Mouse (Mus musculus) stomach, embryonic 16.5 days (tissue): ENCODE data around the gene Tmem198. TPM values are rescaled to one million over a fixed set of nuclear protein-coding genes. Genes with fewer than 3 reads are reported as not detected.

Experiments used
- ATAC-seq: fragments of 200-750 bp; cut with Nextera tagmentation; 2 replicates; pipeline ENCODE4 v1.8.0; 2017; ENCODE audit warnings: moderate number of reproducible peaks, moderate TSS enrichment; ENCODE audit not compliant: insufficient read depth, low FRiP score
- H3K27ac ChIP-seq: fragments of 300-500 bp; sonication (generic); 2 replicates; pipeline ENCODE4 v1.5.1; 2014; ENCODE audit warnings: low read length
- H3K27me3 ChIP-seq: fragments of 300-500 bp; sonication (generic); 2 replicates; pipeline ENCODE4 v1.6.1; 2014; ENCODE audit warnings: low read length, control low read depth, mixed read lengths; ENCODE audit not compliant: control insufficient read depth, insufficient read depth
- H3K36me3 ChIP-seq: fragments of 300-500 bp; sonication (generic); 2 replicates; pipeline ENCODE4 v1.6.1; 2014; ENCODE audit warnings: low read length; ENCODE audit not compliant: control insufficient read depth, insufficient read depth
- H3K4me1 ChIP-seq: fragments of 300-500 bp; sonication (generic); 2 replicates; pipeline ENCODE4 v1.6.1; 2014; ENCODE audit warnings: low read length, control low read depth, mixed read lengths; ENCODE audit not compliant: control insufficient read depth, insufficient read depth
- H3K4me2 ChIP-seq: fragments of 300-500 bp; sonication (generic); 2 replicates; pipeline ENCODE4 v1.6.1; 2014; ENCODE audit warnings: low read depth, low read length, mixed read lengths
- H3K4me3 ChIP-seq: fragments of 300-500 bp; sonication (generic); replicated peaks from 2 replicates; pipeline ENCODE4 v1.5.1; 2014; ENCODE audit warnings: mild to moderate bottlenecking, low read length
- H3K9ac ChIP-seq: fragments of 300-500 bp; sonication (generic); 2 replicates; pipeline ENCODE4 v1.6.1; 2014; ENCODE audit warnings: low read length
- H3K9me3 ChIP-seq: fragments of 300-500 bp; sonication (generic); replicated peaks from 2 replicates; pipeline ENCODE4 v1.6.1; 2016; ENCODE audit warnings: low read length, control low read depth; ENCODE audit not compliant: control insufficient read depth
- WGBS: fragments of 180-500 bp; shearing (Covaris S2); extraction: QIAGEN DNeasy Blood & Tissue Kit; methylation state at CpG from one replicate; pipeline ENCODE4 v1.1.7; 2014; 5-methylcytosine and 5-hydroxymethylcytosine counted together
- polyA plus RNA-seq: library from polyadenylated mRNA; unstranded; fragments of >200 nt; fragmentation: Nextera tagmentation; extraction: Ambion mirVana; gene quantifications from 2 replicates; pipeline ENCODE4 v1.2.1, GENCODE M21; 2015

The Tmem198 gene
- polyA plus RNA-seq, 1 experiment from 2014 or later, result 2.1 TPM

DNA sequence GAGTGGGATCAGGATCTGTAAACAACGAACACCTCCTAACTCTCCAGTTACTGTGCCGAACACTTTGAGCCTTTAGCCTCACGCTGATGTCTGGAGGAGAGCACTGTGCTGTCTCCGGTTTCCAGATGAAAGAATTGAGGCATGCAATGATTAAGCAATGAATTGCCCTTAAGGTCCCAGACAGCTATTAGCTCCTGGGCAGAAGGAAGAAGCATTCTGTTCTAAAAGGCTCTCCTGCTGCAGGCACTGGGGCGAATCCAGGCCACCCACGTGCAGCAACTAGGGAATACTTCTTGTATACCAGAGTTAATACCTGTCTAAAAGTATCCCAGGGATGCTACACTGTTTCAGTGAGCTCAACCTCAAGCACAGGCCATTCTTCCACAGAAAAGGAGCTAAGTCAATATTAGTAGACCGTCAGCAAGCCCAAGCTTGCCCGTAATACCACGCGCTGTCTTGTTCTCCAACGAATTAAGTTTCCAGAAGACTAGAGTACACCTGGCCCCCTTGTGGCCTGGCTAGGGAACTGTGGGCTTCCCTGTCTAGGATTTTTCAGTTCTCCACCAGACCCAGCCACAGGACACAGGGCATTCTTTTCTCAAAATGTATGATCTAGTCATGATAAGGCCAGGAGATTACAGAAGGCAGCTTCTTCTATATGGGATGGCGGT lies 15.7 kb downstream of the Tmem198 start:
- H3K36me3 ChIP-seq, result peaks cover 29% of the 10 kb centered on the region
- H3K27me3 ChIP-seq, result no peaks in the 10 kb centered on the region
- H3K4me3 ChIP-seq, result no peak overlapping the region
- H3K27ac ChIP-seq, result no peak overlapping the region
- H3K9ac ChIP-seq, result no peak overlapping the region
- H3K9me3 ChIP-seq, result no peaks in the 10 kb centered on the region
- no peak overlapping the region for H3K4me2 ChIP-seq
- ATAC-seq, result peak; percentile 51; the same call in 1 of the 2 replicates
- 44% methylated on average over 12 of the region's 12 CpGs for WGBS
- H3K4me1 ChIP-seq, result no peaks in the 10 kb centered on the region

GRCm38 (mm10) chr1:75498897-75499296 lies 19.6 kb downstream of the Tmem198 start:
- Histone ChIP-seq H3K4me3 (no peak overlapping the region), H3K36me3 (peaks cover 39% of the 10 kb centered on the region), H3K4me1 (peaks cover 11% of the 10 kb centered on the region), H3K27me3 (no peaks in the 10 kb centered on the region), H3K27ac (no peak overlapping the region), H3K4me2 (no peak overlapping the region), H3K9ac (no peak overlapping the region), H3K9me3 (no peaks in the 10 kb centered on the region)
- ATAC-seq, result no peak
- 76% methylated on average over 4 of the region's 4 CpGs for WGBS

DNA sequence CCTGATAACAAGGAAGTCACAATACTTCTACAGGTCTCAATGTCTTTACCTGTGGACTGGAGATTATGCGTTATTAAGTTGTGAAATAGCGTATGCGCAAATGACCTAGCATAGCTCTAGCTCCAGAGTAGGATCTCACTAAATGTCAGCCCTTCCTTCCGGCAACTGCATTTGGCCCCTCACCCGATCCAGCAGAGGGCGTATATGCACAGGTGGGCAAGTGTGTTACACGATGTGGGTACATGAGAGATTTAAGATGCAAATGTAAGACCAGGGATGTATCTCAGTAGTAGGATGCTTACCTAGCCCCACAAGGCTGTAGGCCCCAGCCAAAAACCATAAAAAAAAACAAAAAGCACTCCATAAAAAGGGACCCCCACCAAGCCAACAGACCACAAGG lies 20.1 kb downstream of the Tmem198 start:
- no peak overlapping the region for H3K4me2 ChIP-seq
- H3K4me3 ChIP-seq, result no peak overlapping the region
- no peak for ATAC-seq
- no peaks in the 10 kb centered on the region for H3K27me3 ChIP-seq
- H3K36me3 ChIP-seq, result peaks cover 39% of the 10 kb centered on the region
- H3K9ac ChIP-seq, result no peak overlapping the region
- 80% methylated on average over 7 of the region's 7 CpGs for WGBS
- H3K4me1 ChIP-seq, result peaks cover 16% of the 10 kb centered on the region
- H3K27ac ChIP-seq, result no peak overlapping the region
- H3K9me3 ChIP-seq, result no peaks in the 10 kb centered on the region

GRCm38 (mm10) chr1:75501905-75502304 lies 22.6 kb downstream of the Tmem198 start:
- no peaks in the 10 kb centered on the region for H3K9me3 ChIP-seq
- H3K4me2 ChIP-seq, result no peak overlapping the region
- peaks cover 32% of the 10 kb centered on the region for H3K36me3 ChIP-seq
- H3K4me1 ChIP-seq, result peaks cover 24% of the 10 kb centered on the region
- H3K9ac ChIP-seq, result no peak overlapping the region
- H3K4me3 ChIP-seq, result no peak overlapping the region
- no peak overlapping the region for H3K27ac ChIP-seq
- 92% methylated on average over 9 of the region's 9 CpGs for WGBS
- H3K27me3 ChIP-seq, result no peaks in the 10 kb centered on the region
- ATAC-seq, result no peak

- H3K9me3 ChIP-seq, result no peaks in the 10 kb centered on the region
- H3K4me1 ChIP-seq, result peaks cover 30% of the 10 kb centered on the region
- no peak overlapping the region for H3K27ac ChIP-seq
- peak overlapping the region; percentile 96; the same call in 1 of the 2 replicates for H3K4me2 ChIP-seq
- H3K27me3 ChIP-seq, result no peaks in the 10 kb centered on the region
- H3K9ac ChIP-seq, result no peak overlapping the region
- peaks cover 32% of the 10 kb centered on the region for H3K36me3 ChIP-seq
- WGBS, result 84% methylated on average over 25 of the region's 25 CpGs
- H3K4me3 ChIP-seq, result no peak overlapping the region
- no peak for ATAC-seq
Measured at GRCm38 (mm10) chr1:75502945-75503650, 23.8 kb downstream of the Tmem198 start.

- 69% methylated on average over 23 of the region's 23 CpGs for WGBS
Measured at GRCm38 (mm10) chr1:75503651-75503980, 24.3 kb downstream of the Tmem198 start.

GRCm38 (mm10) chr1:75504256-75505045 lies 25.1 kb downstream of the Tmem198 start:
- ATAC-seq, result no peak
- H3K4me3 ChIP-seq, result peak overlapping the region; percentile 90
- WGBS, result 51% methylated on average over 9 of the region's 9 CpGs
- no peaks in the 10 kb centered on the region for H3K9me3 ChIP-seq
- H3K4me1 ChIP-seq, result peaks cover 30% of the 10 kb centered on the region
- peak overlapping the region; percentile 83 for H3K9ac ChIP-seq
- H3K4me2 ChIP-seq, result peak overlapping the region; percentile 96
- no peaks in the 10 kb centered on the region for H3K27me3 ChIP-seq
- H3K36me3 ChIP-seq, result peaks cover 25% of the 10 kb centered on the region
- peak overlapping the region; percentile 89; the same call in 1 of the 2 replicates for H3K27ac ChIP-seq

More at GRCm38 (mm10) chr1:75503651-75503980, 24.3 kb downstream of the Tmem198 start:
- peaks cover 30% of the 10 kb centered on the region for H3K4me1 ChIP-seq
- no peak for ATAC-seq
- H3K27me3 ChIP-seq, result no peaks in the 10 kb centered on the region
- H3K4me3 ChIP-seq, result 0 out of 2 replicates have a peak overlapping the region, but pooled peaks have one; percentile 3
- H3K4me2 ChIP-seq, result peak overlapping the region; percentile 96
- H3K9ac ChIP-seq, result 0 out of 2 replicates have a peak overlapping the region, but pooled peaks have one; percentile 1
- peaks cover 32% of the 10 kb centered on the region for H3K36me3 ChIP-seq
- no peaks in the 10 kb centered on the region for H3K9me3 ChIP-seq
- H3K27ac ChIP-seq, result no peak overlapping the region

GRCm38 (mm10) chr1:75505159-75505955 lies 26.0 kb downstream of the Tmem198 start:
- Histone ChIP-seq H3K27ac (peak overlapping the region; percentile 89), H3K36me3 (peaks cover 16% of the 10 kb centered on the region), H3K4me3 (peak overlapping the region; percentile 90), H3K27me3 (no peaks in the 10 kb centered on the region), H3K9me3 (no peaks in the 10 kb centered on the region), H3K9ac (peak overlapping the region; percentile 83), H3K4me1 (peaks cover 32% of the 10 kb centered on the region), H3K4me2 (peak overlapping the region; percentile 96)
- ATAC-seq, result peak; percentile 73
- under 1% methylated on average over 82 of the region's 84 CpGs for WGBS
